Mouse (Mus musculus) thymus, postnatal 10 days (tissue): ENCODE data around the gene Cxcl1.

Experiments used
- DNase-seq, 2 experiments: peaks; one replicate each; pipeline ENCODE4 v3.0.0; 2021; ENCODE audit warnings: low spot score in 2 of 2

Cxcl1 gene

GRCm38 (mm10) chr5:90888661-90889060 lies 2.4 kb upstream of the Cxcl1 start:
- DNase-seq = no peak

DNA sequence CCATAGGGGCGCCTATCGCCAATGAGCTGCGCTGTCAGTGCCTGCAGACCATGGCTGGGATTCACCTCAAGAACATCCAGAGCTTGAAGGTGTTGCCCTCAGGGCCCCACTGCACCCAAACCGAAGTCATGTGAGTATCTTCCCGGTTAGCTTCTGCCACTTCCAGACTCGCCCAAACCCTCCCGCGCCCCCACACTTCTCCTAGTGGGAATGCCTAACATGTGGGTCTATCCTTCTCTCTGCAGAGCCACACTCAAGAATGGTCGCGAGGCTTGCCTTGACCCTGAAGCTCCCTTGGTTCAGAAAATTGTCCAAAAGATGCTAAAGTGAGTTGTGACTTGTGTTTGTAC lies 398 bp downstream of the Cxcl1 start:
- no peak for DNase-seq

DNA sequence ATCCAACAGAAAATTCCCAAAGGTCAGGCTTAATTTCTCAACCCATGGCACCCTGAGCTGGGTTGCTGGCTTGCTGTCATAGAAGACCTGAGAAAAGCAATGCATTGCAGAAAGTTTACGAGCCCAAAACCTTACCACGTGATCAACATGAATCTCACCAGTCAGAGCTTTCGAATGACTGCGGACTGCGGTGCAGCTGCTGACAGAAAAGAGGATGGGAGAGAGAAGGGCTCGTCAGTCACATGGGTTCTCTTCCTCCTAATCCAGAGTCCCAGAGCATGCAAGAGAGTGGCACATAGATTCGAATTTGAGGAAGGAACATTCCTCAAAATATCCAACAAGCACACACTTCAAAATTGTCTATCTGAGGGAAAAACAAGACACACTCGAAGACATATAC lies 3.2 kb downstream of the Cxcl1 start:
- DNase-seq = no peak

GRCm38 (mm10) chr5:90897429-90897828 lies 6.4 kb downstream of the Cxcl1 start:
- DNase-seq = no peak

GRCm38 (mm10) chr5:90899308-90899707 lies 8.3 kb downstream of the Cxcl1 start:
- no peak for DNase-seq

- DNase-seq = no peak
Observed at GRCm38 (mm10) chr5:90900147-90900546, 9.1 kb downstream of the Cxcl1 start.

GRCm38 (mm10) chr5:90900688-90901087 lies 9.6 kb downstream of the Cxcl1 start:
- no peak for DNase-seq

- no peak for DNase-seq
Observed at GRCm38 (mm10) chr5:90902380-90903260, 11.6 kb downstream of the Cxcl1 start.

DNA sequence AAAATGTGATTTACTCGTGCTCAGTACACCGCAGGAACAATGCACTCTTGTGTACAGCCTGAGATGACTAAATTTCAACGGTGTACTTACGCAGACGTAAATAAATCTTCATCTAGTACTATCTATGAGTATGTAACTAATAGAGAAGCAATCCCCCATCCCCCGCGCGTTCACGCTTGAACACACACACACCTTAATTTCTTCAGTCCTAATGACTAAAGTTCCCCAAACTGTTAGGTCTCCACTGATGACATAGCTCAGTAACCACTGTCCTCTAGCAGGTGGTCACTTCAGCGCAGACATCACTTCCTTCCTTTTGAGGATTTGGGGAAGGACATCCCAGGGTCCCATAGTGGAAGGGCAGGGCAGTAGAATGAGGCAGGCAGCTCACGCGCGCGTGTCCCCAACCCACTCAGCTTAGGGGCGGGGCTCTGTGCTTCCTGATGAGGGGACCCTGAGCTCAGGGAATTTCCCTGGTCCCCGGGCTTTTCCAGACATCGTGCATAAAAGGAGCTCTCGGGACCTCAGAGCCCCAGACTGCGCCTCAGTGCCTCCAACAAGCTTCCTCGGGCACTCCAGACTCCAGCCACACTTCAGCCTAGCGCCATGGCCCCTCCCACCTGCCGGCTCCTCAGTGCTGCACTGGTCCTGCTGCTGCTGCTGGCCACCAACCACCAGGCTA lies 12.4 kb downstream of the Cxcl1 start, which contains the start of gene Cxcl2:
Cxcl2 (plus strand) TSS at position 533 of the 682 bp plus-strand sequence.
- DNase-seq = no peak

DNA sequence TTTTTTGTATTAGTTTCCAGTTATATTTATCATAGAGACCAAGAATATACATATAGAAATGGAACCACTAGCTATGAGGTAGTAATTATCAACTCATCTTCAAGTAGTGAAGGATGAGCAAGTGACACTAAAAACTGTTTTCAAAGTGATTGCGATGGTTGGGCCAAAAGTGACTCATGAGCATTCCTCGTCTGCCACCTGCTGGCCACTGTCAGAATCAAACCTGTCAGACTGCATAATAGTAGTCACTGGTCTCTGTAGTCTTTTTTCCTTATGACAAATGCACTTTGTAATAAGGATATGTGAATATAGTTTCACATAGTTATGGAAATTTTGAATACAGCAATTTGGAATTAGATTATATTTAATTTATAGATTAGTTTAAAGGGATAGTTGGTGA lies 17.9 kb downstream of the Cxcl1 start:
- peak in 1 of 2 experiments; percentile 38 for DNase-seq

DNA sequence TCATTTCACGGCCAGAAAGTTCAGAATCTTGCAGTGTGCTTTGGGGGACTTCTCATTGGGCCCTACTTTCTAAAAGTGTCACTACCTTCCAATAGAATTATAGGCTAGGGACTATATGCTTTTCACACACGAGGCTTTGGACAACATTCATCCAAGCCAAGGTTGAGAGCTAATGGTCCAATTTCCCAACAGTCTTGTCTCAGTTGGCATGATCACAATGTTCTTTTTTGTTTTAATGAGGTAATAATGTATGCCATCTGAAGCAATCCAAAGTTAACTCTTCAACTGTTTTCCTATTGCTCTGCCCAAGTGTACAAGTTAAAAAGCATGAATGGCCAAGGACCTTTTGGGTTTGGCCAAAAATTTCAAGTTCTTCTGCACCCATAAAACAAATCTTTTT lies 28.5 kb downstream of the Cxcl1 start:
- no peak for DNase-seq

DNA sequence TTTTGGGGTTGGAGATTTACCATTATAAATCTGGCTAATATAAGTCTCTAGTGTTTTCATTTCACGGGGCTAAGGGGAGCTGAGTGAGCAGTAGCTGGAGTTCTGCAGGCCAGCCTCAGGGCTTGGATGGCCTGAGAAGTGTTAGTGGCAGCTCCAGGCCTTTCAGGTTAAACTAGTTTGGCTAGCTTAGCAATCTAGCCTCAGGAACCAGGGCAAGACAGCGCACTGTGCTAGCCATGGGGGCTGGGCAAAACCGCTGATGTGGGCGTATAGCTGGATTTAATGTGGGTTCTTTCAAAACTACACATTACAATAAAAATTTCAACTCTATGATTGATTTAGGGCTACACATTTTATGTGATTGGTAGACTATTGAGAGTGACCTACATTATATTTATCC lies 31.9 kb downstream of the Cxcl1 start:
- no peak for DNase-seq

- DNase-seq = no peak
Observed at GRCm38 (mm10) chr5:90930546-90930945, 39.5 kb downstream of the Cxcl1 start.

DNA sequence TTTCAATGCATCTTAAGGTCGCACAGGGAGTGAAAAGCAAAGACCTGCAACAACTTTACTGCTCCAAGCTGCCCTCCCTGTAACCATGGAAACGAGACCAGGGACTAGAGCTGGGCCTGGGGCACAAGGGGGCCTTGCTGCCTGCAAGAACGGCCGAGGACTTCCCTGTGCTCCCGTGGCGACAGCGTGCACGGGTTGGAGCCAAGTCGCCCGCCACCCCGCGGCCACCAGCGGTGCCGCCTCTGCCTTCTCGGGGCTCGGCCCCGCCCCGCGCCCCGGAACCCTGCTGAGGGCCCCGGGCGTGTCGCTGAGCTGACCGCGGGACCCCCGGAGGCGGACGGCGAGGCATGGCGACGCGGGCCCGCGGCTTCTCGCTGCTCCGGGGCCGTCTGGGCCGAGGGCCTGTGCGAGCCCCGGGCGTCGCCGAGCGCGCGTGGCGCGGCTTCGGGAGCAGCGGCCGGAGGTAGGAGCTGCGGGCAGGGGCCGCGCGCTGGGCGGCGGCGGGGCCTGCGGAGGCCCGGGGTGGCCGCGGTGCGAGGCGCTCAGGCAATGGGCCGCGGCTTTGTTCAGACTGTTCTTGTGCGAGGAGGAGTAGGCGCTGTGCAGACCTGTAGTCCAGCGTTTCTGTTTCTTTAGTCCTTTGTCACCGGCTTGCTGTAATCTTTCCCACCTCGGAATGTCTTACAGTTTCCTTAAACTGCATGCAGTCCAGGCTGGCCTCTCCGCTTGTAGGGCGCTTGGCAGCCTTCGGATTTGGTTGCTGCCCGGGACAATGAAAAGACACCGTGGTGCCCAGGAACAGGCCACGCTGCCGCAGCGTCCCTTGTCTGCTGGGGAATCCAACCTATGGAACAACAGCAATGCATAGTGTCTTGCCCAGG lies 40.2 kb downstream of the Cxcl1 start, which contains the start of gene Mthfd2l:
Mthfd2l (plus strand) TSS at position 147 of the 881 bp plus-strand sequence.
- DNase-seq = peak; percentile 62 to 80

DNA sequence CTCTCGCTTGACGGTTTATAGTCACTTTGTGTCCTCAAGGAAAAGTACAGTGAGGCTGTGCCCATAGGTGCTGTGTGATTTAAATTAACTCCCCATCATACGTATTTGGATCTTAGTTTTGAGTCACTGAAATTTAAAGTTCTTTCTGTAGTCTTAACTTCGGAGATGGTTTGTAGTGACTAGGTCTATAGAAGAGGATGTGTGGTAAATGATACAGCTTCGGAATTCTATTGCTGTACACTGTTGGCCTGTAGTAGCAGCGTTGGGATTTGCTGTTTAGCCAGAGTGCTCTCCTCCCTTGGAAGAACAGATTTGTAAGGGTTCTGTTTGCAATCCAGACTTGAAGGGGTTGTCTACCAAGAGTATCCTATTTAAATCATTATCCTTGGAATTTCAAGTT lies 40.9 kb downstream of the Cxcl1 start:
- DNase-seq = no peak

- DNase-seq = no peak
Observed at GRCm38 (mm10) chr5:90936706-90937105, 45.7 kb downstream of the Cxcl1 start.
